Mouse (Mus musculus): Measurements from ENCODE around the gene 2810408A11Rik. TPM values are rescaled to one million over a fixed set of nuclear protein-coding genes. Genes with fewer than 3 reads are reported as not detected.

2810408A11Rik gene
- total and polyA plus RNA-seq, 3 experiments = 0.81 to 1.3 TPM; not detected in 1

DNA sequence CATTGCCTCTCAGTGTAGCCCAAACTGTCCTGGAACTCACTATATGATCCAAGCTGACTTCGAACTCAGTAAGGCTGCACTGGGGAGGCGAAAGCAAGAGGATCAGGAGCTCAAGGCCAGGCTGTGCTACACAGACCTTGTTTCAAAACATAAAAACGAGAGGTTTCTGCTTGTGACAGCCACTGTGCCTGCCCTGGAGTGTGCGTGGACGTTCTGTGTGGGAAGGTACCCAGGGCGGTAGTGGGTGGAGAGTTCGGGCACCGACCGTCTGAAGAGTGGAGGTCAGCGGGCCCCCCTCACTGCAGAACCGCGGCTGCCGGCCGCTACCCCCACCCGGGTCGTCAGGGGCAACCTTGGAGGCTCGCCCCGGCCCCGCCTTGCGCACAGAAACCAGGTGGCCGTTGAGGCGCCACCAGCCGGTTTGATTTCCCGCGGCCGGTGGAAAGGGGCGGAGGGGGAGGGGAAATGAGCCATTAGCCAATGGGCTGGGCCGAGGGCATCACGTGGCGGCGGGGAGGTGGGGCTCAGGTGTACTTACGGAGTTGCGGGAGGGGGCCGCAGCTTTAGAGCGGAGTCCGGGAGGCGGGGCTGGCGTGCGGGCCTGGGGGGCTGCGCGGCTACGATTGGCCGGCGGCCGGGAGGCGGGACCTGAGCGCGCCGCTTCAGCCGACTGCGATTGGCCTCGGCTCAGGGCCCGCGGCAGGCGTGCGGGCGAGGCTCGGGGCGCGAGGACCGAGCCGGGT, 34.5 kb upstream of the 2810408A11Rik start, which contains the start of gene Ybx2:
Ybx2 (plus strand) TSS at position 660 of the 743 bp plus-strand sequence.
- peak within 1 kb of the TSS; percentile 57 to 60 for H3K4me3 ChIP-seq (ENCODE audit: control insufficient read depth in 1 of 2, insufficient read depth in 1 of 2, low read depth in 2 of 2, low read length in 2 of 2)
- peak within 1 kb of the TSS; percentile 66 for H3K9ac ChIP-seq (ENCODE audit: control insufficient read depth, low read depth, low read length, poor library complexity, severe bottlenecking)
- no peaks in the 10 kb centered on the region for H3K9me3 ChIP-seq (replicated peaks; ENCODE audit: insufficient read depth, low read length)
- H3K27me3 ChIP-seq (ENCODE audit: control insufficient read depth in 1 of 2, insufficient read depth in 2 of 2, low read length in 2 of 2) = peaks cover 0 to 2% of the 10 kb centered on the region in 2 experiments; a peak in 1 of 4 replicates
- peaks cover 5 to 23% of the 10 kb centered on the region in 2 experiments; a peak in 2 of 4 replicates for H3K4me1 ChIP-seq (ENCODE audit: control insufficient read depth in 1 of 2, insufficient read depth in 2 of 2, low read length in 2 of 2)
- peak within 1 kb of the TSS; percentile 42 for H3K27ac ChIP-seq (ENCODE audit: control insufficient read depth, low read depth, low read length)
- H3K79me2 ChIP-seq (ENCODE audit: control insufficient read depth, insufficient read depth, low read length, poor library complexity) = no peaks in the 10 kb centered on the region
- peak; percentile 93 for DNase-seq (ENCODE audit: low read depth, low spot score)
- H3K36me3 ChIP-seq (ENCODE audit: control insufficient read depth in 1 of 2, insufficient read depth in 2 of 2, low read length in 2 of 2) = peaks cover 0 to 25% of the 10 kb centered on the region in 2 experiments; a peak in 2 of 4 replicates
- TF ChIP-seq UBTF (IDR thresholded peaks at IDR 0.05; ENCODE audit: borderline replicate concordance, insufficient read depth, low read depth, low read length) (no peak), SIN3A (IDR thresholded peaks at IDR 0.05; ENCODE audit: low read length) (peak; percentile 71), POLR2A (IDR thresholded peaks at IDR 0.05; ENCODE audit: control insufficient read depth in 1 of 2, insufficient read depth in 1 of 2, low read depth in 1 of 2, low read length in 2 of 2, poor library complexity in 1 of 2) (peak; percentile 32 to 43; a peak in 1 of 4 replicates), USF1 (IDR thresholded peaks at IDR 0.05; ENCODE audit: low read depth, low read length) (peak; percentile 100), GATA1 (IDR thresholded peaks at IDR 0.05; ENCODE audit: low read depth, low read length) (no peak), KAT2A (conservative IDR thresholded peaks at IDR 0.05; ENCODE audit: low read depth, low read length) (no peak), RAD21 (IDR thresholded peaks at IDR 0.05; ENCODE audit: low read depth, low read length) (no peak), GABPA (IDR thresholded peaks at IDR 0.05; ENCODE audit: low read depth, low read length) (no peak), MYB (IDR thresholded peaks at IDR 0.05; ENCODE audit: low read depth, low read length) (peak; percentile 36; the same call in 1 of the 2 replicates), NRF1 (IDR thresholded peaks at IDR 0.05; ENCODE audit: insufficient read depth, low read depth, low read length, poor library complexity, severe bottlenecking) (peak; percentile 32; the same call in 1 of the 2 replicates), MAZ (IDR thresholded peaks at IDR 0.05; ENCODE audit: low read depth, low read length) (peak; percentile 83), MXI1 (IDR thresholded peaks at IDR 0.05; ENCODE audit: low read depth, low read length) (peak; percentile 74), CHD2 (IDR thresholded peaks at IDR 0.05; ENCODE audit: low read length) (peak; percentile 23; the same call in 1 of the 2 replicates), HCFC1 (IDR thresholded peaks at IDR 0.05; ENCODE audit: low read depth, low read length) (peak; percentile 65), TAL1 (IDR thresholded peaks at IDR 0.05; ENCODE audit: low read length) (no peak), TBP (IDR thresholded peaks at IDR 0.05; ENCODE audit: low read depth, low read length) (no peak), MAFK (IDR thresholded peaks at IDR 0.05; ENCODE audit: borderline replicate concordance, low read depth, low read length) (no peak), CTCF (IDR thresholded peaks at IDR 0.05 in 2 of 3, conservative IDR thresholded peaks at IDR 0.05 in 1 of 3; ENCODE audit: control insufficient read depth in 1 of 3, insufficient read depth in 1 of 3, low read depth in 2 of 3, low read length in 3 of 3, poor library complexity in 1 of 3, severe bottlenecking in 1 of 3) (peak in 1 of 3 experiments; percentile 20; a peak in 1 of 6 replicates), NELFE (IDR thresholded peaks at IDR 0.05; ENCODE audit: low read depth, low read length) (peak; percentile 33; the same call in 1 of the 2 replicates), RCOR1 (IDR thresholded peaks at IDR 0.05; ENCODE audit: low read depth, low read length) (0 out of 2 replicates have a peak, but pooled peaks have one; percentile 16), USF2 (IDR thresholded peaks at IDR 0.05; ENCODE audit: borderline replicate concordance in 1 of 2, insufficient read depth in 1 of 2, low read depth in 1 of 2, low read length in 2 of 2) (peak; percentile 76 to 95; a peak in 3 of 4 replicates), MAX (IDR thresholded peaks at IDR 0.05; ENCODE audit: low read length) (peak; percentile 78), E2F4 (IDR thresholded peaks at IDR 0.05; ENCODE audit: borderline replicate concordance, low read depth, low read length) (peak; percentile 76; the same call in 1 of the 2 replicates), EP300 (IDR thresholded peaks at IDR 0.05; ENCODE audit: low read depth in 1 of 2, low read length in 2 of 2) (peak in 1 of 2 experiments; percentile 24; a peak in 1 of 4 replicates)
